Mouse (Mus musculus) small intestine, adult 2 months (tissue): ENCODE results near the gene Pogk.

Experiments
- CTCF ChIP-seq: fragments of 200-500 bp; IDR thresholded peaks from 2 replicates; pipeline ENCODE4 v1.5.1; 2012; ENCODE audit warnings: low read depth, mild to moderate bottlenecking, control low read depth, inconsistent platforms, low read length, moderate library complexity, mixed read lengths; ENCODE audit not compliant: insufficient replicate concordance, insufficient read length; ENCODE audit errors: extremely low read depth
- POLR2A ChIP-seq: fragments of 200-500 bp; IDR thresholded peaks from 2 replicates; pipeline ENCODE4 v1.6.1; 2012; ENCODE audit warnings: low read depth, mild to moderate bottlenecking, control low read depth, inconsistent platforms, low read length, moderate library complexity

DNA sequence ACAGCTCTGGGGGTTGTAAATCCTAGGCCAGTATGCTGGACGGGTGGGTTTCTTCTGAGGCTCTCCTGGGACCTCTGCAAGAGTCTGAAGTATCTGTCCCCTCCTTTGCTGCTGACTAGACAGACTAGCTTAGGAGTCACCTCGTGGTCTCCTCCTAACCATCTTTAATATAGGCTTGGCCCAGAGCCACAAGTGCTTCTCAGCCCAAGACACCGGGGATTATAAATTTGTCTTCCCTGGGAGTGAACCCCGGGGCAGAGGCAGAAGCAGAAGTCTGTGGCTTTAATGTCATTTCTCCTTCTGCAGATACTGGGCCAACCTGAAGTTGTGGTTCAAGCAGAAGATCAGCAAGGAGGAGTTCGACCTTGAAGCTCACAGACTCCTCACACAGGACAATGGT, 27.8 kb downstream of the Pogk start:
- TF ChIP-seq POLR2A: no peak
- TF ChIP-seq CTCF: no peak
